Mouse (Mus musculus) lung, adult 2 months (tissue): ENCODE results near the gene Rfc2. TPM values are rescaled to one million over a fixed set of nuclear protein-coding genes. Genes with fewer than 3 reads are reported as not detected.
A peak's percentile ranks its signal among the peaks of the same experiment; 100 is the strongest.

Source experiments
- DNase-seq: peaks from one replicate; pipeline ENCODE4 v3.0.0; 2022
- H3K4me1 ChIP-seq: fragments of 200-500 bp; 2 replicates; pipeline ENCODE4 v1.6.1; 2011; ENCODE audit warnings: low read length; ENCODE audit not compliant: control insufficient read depth, insufficient read depth
- H3K4me3 ChIP-seq: fragments of 200-500 bp; replicated peaks from 2 replicates; pipeline ENCODE3; 2011; ENCODE audit warnings: low read depth, mild to moderate bottlenecking, control low read depth, low read length; ENCODE audit errors: extremely low read depth
- CTCF ChIP-seq: fragments of 200-500 bp; IDR thresholded peaks from 2 replicates; pipeline ENCODE4 v1.5.1; 2011; ENCODE audit warnings: mild to moderate bottlenecking, low read length, control low read depth; ENCODE audit not compliant: insufficient read depth
- POLR2A ChIP-seq: fragments of 200-500 bp; IDR thresholded peaks from 2 replicates; pipeline ENCODE4 v1.6.1; 2011; ENCODE audit warnings: low read depth, mild to moderate bottlenecking, control low read depth, low read length, borderline replicate concordance; ENCODE audit errors: extremely low read depth
- WGBS: fragments of 180-500 bp; shearing (Covaris S2); methylation state at CpG from one replicate; pipeline ENCODE4 v1.1.7; 2018; 5-methylcytosine and 5-hydroxymethylcytosine counted together
- polyA plus RNA-seq: library from polyadenylated mRNA; depleted of rRNA; stranded (reverse); fragments of >200 nt; gene quantifications from 2 replicates; pipeline ENCODE4 v1.2.3, GENCODE M21; 2012; rRNA removed

Gene Rfc2
- polyA plus RNA-seq, result 40.8 and 58.3 TPM in 2 replicates

GRCm38 (mm10) chr5:134581146-134581545 lies at the start of gene Rfc2:
TSS of gene Rfc2 (plus strand) at chr5:134581366.
- WGBS, result 78% methylated on average over 5 of the region's 5 CpGs
- Histone ChIP-seq H3K4me3 (no peak within 1 kb of the TSS), H3K4me1 (peaks cover 4% of the 10 kb centered on the region)
- no peak for TF ChIP-seq CTCF
- TF ChIP-seq POLR2A, result no peak
- no peak for DNase-seq

GRCm38 (mm10) chr5:134531585-134531984 lies 49.6 kb upstream of the Rfc2 start:
- TF ChIP-seq POLR2A, result no peak
- TF ChIP-seq CTCF, result no peak
- H3K4me1 ChIP-seq, result no peaks in the 10 kb centered on the region
- DNase-seq, result no peak
- 59% methylated on average over 9 of the region's 9 CpGs for WGBS
- no peak overlapping the region for H3K4me3 ChIP-seq

- TF ChIP-seq POLR2A (no peak), CTCF (no peak)
- Histone ChIP-seq H3K4me3 (no peak overlapping the region), H3K4me1 (no peaks in the 10 kb centered on the region)
- no peak for DNase-seq
- 87% methylated on average over 6 of the region's 6 CpGs for WGBS
These were observed 48.7 kb upstream of the Rfc2 start for GRCm38 (mm10) chr5:134532417-134532816.

- H3K4me3 ChIP-seq, result no peak overlapping the region
- WGBS, result 81% methylated on average over 6 of the region's 6 CpGs
- no peak for DNase-seq
- peaks cover 10% of the 10 kb centered on the region for H3K4me1 ChIP-seq
- no peak for TF ChIP-seq CTCF
- no peak for TF ChIP-seq POLR2A
These were observed 45.1 kb upstream of the Rfc2 start for GRCm38 (mm10) chr5:134536036-134536435.

DNA sequence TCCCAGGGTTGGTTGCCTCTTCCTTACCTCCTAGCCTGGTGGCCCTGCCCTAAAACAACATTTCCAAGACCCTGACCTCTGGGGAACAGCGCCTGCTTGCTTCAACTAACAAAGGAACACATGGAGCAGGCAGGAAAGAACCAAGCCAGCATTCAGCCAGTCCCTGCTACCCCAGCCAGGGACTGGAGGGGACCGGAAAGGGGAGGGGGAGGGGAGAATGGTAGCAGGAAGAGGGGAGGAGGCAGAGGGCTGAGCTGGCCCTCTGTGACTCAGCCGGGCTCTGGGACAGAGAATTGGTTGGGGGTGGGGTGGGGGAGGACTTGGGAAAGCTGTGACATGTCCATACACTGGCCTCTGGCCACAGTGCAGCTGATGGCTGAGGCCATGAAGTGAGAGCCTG lies 41.3 kb upstream of the Rfc2 start:
- DNase-seq, result no peak
- 4% methylated on average over 3 of the region's 3 CpGs for WGBS
- Histone ChIP-seq H3K4me1 (peaks cover 22% of the 10 kb centered on the region), H3K4me3 (no peak overlapping the region)
- TF ChIP-seq POLR2A, result no peak
- TF ChIP-seq CTCF, result no peak

DNA sequence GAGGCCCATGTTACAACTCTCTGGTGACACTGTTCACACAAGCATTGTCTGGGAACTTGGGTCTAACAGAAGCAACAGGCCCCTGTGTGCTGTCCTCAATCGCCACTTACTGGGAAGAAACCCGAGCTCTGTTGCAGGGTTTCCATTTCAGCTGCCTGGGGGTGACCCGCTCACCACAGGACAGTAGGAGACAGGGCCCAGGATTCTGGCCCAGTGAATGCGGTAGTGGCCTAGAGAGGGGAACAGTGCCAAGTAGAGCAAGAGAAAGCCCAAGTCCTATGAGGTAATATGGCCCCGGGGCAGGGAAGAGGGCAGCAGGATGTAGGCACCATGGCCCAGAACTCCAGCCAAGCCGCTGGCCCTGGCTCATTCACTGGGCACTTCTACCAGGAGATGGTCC lies 40.3 kb upstream of the Rfc2 start:
- no peak for DNase-seq

DNA sequence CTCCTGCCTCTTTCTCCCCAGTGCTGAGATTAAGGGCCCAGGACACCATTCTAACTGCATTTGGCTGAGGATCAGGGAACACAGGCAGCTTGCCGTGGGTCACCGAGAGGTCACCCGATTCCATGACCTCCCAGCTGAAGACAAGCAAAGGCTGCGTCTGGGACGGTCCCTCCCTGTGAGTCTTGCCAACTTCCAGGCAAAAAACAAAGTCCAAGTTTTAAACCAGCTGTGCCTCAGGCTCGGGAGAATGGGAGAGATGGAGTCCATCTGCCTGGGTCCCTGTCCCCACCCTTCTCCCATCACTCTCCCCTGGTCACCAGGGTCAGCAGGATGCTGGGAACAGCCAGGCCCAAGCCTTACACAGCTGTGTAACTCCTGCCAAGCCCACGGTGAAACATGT lies 39.5 kb upstream of the Rfc2 start:
- H3K4me1 ChIP-seq, result peaks cover 25% of the 10 kb centered on the region
- DNase-seq, result peak; percentile 54

More for the DNA sequence above, 40.3 kb upstream of the Rfc2 start:
- Histone ChIP-seq H3K4me3 (no peak overlapping the region), H3K4me1 (peaks cover 25% of the 10 kb centered on the region)
- TF ChIP-seq POLR2A, result no peak
- TF ChIP-seq CTCF, result no peak
- WGBS, result 54% methylated on average over 6 of the region's 6 CpGs

GRCm38 (mm10) chr5:134544516-134545241 lies 36.5 kb upstream of the Rfc2 start:
- DNase-seq, result no peak
- TF ChIP-seq CTCF, result no peak
- TF ChIP-seq POLR2A, result no peak
- Histone ChIP-seq H3K4me3 (no peak overlapping the region), H3K4me1 (peaks cover 25% of the 10 kb centered on the region)
- WGBS, result 45% methylated on average over 19 of the region's 19 CpGs

More for the DNA sequence above, 39.5 kb upstream of the Rfc2 start:
- 18% methylated on average over 7 of the region's 7 CpGs for WGBS
- TF ChIP-seq CTCF (no peak), POLR2A (no peak)
- no peak overlapping the region for H3K4me3 ChIP-seq

- WGBS, result 54% methylated on average over 3 of the region's 3 CpGs
- DNase-seq, result no peak
- no peak overlapping the region for H3K4me3 ChIP-seq
- peaks cover 19% of the 10 kb centered on the region for H3K4me1 ChIP-seq
- TF ChIP-seq CTCF, result no peak
- no peak for TF ChIP-seq POLR2A
These were observed 35.9 kb upstream of the Rfc2 start for GRCm38 (mm10) chr5:134545242-134545629.

GRCm38 (mm10) chr5:134546790-134547189 lies 34.4 kb upstream of the Rfc2 start:
- 72% methylated on average over 7 of the region's 7 CpGs for WGBS
- peaks cover 20% of the 10 kb centered on the region for H3K4me1 ChIP-seq
- no peak for DNase-seq
- TF ChIP-seq CTCF (no peak), POLR2A (no peak)
- H3K4me3 ChIP-seq, result no peak overlapping the region
